9 mouse cellular contexts compared by ENCODE assay signal in the genomic region with DNA sequence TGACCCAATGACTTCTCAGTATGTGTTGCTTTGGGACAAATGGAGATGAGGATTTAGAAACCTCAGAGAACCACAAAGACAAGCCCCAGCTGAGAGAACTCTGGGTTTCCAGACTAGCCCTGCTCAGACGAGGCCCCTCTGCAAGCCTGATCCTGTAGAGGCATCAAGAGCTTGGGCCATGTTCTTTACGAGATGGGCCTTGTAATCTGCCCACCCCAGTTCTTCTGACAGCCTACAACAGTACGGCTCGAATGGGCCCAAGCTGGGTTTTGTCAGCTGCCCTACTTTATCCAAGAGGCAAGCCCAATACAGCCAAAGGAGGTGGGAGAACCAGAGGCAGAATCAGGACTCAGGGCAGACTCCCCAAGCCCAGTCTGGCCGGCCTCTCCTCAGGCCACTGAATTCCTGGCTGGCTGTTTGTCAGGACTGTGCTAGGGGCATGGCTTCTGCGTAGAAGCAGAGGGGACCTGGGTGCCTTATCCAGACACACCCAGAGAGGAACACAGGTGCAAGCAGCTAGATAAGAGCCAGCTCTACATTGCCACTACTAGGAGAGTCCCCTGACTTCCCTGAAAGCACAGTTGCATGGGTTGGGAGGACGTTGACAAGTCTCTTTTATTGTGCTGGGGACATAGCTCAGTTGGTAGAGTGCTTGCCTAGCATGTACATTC. TPM values are rescaled to one million over a fixed set of nuclear protein-coding genes. Genes with fewer than 3 reads are reported as not detected.
A peak's percentile ranks its signal among the peaks of the same experiment; 100 is the strongest.
DNase-seq lines count a peak whose midpoint lies in the region; ATAC-seq and TF ChIP-seq lines count a peak whose summit lies in the region.
"Had no signal": no experiment of that assay in that cellular context is flagged by ENCODE, and none has a peak within 500 bp of the region (broad histone marks: within the 10 kb centered on the region; RNA-seq: fewer than 3 reads in every experiment).

No protein-coding gene starts in this region.

- H3K4me3 ChIP-seq in forebrain, embryonic 10.5 days, result no peak overlapping the region; the same call in 1 of the 2 replicates
- no peak overlapping the region for H3K4me3 ChIP-seq in forebrain, embryonic 16.5 days (replicated peaks; ENCODE audit: low read length)
- peak overlapping the region; percentile 91 for H3K4me3 ChIP-seq in testis, adult 2 months (ENCODE audit: control insufficient read depth, low read depth, low read length)
- peak overlapping the region; percentile 92 for H3K4me3 ChIP-seq in liver, embryonic 16.5 days (ENCODE audit: low read depth, low read length)

- H3K4me2 ChIP-seq in forebrain, embryonic 16.5 days (ENCODE audit: low read length), result no peak overlapping the region
- H3K4me2 ChIP-seq in liver, embryonic 16.5 days (ENCODE audit: low read depth, low read length), result peak overlapping the region; percentile 84

- TF ChIP-seq POLR2A in testis, adult 2 months (IDR thresholded peaks at IDR 0.05; ENCODE audit: control insufficient read depth, low read depth, low read length), result no peak

- intact Hi-C loops in gastrocnemius, postnatal 14 days (cut with DNase I; ENCODE audit: low total_unique reads), result no loop called here

- TF ChIP-seq CTCF in testis, adult 2 months (IDR thresholded peaks at IDR 0.05; ENCODE audit: control insufficient read depth, insufficient read depth, insufficient replicate concordance, low read depth, low read length), result no peak

- H3K27ac ChIP-seq in forebrain, embryonic 10.5 days, result peak overlapping the region; percentile 97
- no peak overlapping the region for H3K27ac ChIP-seq in forebrain, embryonic 16.5 days (ENCODE audit: low read length)
- H3K27ac ChIP-seq in testis, adult 2 months (ENCODE audit: control insufficient read depth, insufficient read depth, low read depth, low read length), result no peak overlapping the region
- peak overlapping the region; percentile 97 for H3K27ac ChIP-seq in liver, embryonic 16.5 days (ENCODE audit: low read length)

- H3K36me3 ChIP-seq in forebrain, embryonic 10.5 days (replicated peaks), result peaks cover 48% of the 10 kb centered on the region
- peaks cover 4% of the 10 kb centered on the region; the same call in 1 of the 2 replicates for H3K36me3 ChIP-seq in forebrain, embryonic 16.5 days (ENCODE audit: control insufficient read depth, insufficient read depth)
- H3K36me3 ChIP-seq in testis, adult 2 months (ENCODE audit: control insufficient read depth, insufficient read depth, low read length), result no peaks in the 10 kb centered on the region
- H3K36me3 ChIP-seq in liver, embryonic 16.5 days (ENCODE audit: control insufficient read depth, insufficient read depth), result peaks cover 25% of the 10 kb centered on the region

- WGBS in forebrain, embryonic 10.5 days, result 87% methylated on average over 7 of the region's 7 CpGs
- WGBS in forebrain, embryonic 16.5 days, result 87% methylated on average over 7 of the region's 7 CpGs
- 20% methylated on average over 7 of the region's 7 CpGs for WGBS in liver, embryonic 16.5 days (ENCODE audit: insufficient replicate concordance)

- no peak for DNase-seq in forebrain, embryonic 10.5 days (ENCODE audit: extremely low spot score, low spot score)
- DNase-seq in testis, postnatal 14 days (ENCODE audit: low spot score), result no peak
- no peak for DNase-seq in gastrocnemius, postnatal 14 days
- no peak for DNase-seq in adrenal gland, postnatal 10 days
- DNase-seq in MN1 (ENCODE audit: low spot score), result no peak
- DNase-seq: right cerebral cortex, postnatal 25 days had no signal

- no peak overlapping the region for H3K9ac ChIP-seq in forebrain, embryonic 16.5 days (replicated peaks; ENCODE audit: low read depth, low read length)
- peak overlapping the region; percentile 98 for H3K9ac ChIP-seq in liver, embryonic 16.5 days (ENCODE audit: low read depth, low read length)

- H3K9me3 ChIP-seq in forebrain, embryonic 10.5 days, result no peaks in the 10 kb centered on the region
- H3K9me3 ChIP-seq in forebrain, embryonic 16.5 days (ENCODE audit: control insufficient read depth, low read length), result no peaks in the 10 kb centered on the region
- H3K9me3 ChIP-seq in liver, embryonic 16.5 days (replicated peaks; ENCODE audit: control insufficient read depth, low read length), result no peaks in the 10 kb centered on the region

- no peaks in the 10 kb centered on the region for H3K27me3 ChIP-seq in forebrain, embryonic 10.5 days (ENCODE audit: poor library complexity, severe bottlenecking)
- no peaks in the 10 kb centered on the region for H3K27me3 ChIP-seq in forebrain, embryonic 16.5 days (replicated peaks; ENCODE audit: control insufficient read depth, insufficient read depth, low read length)
- no peaks in the 10 kb centered on the region for H3K27me3 ChIP-seq in testis, adult 2 months (ENCODE audit: control insufficient read depth, insufficient read depth, low read length)
- no peaks in the 10 kb centered on the region for H3K27me3 ChIP-seq in liver, embryonic 16.5 days (ENCODE audit: control insufficient read depth, insufficient read depth, low read depth, low read length)

- H3K4me1 ChIP-seq in forebrain, embryonic 10.5 days, result peaks cover 28% of the 10 kb centered on the region
- peaks cover 12% of the 10 kb centered on the region for H3K4me1 ChIP-seq in forebrain, embryonic 16.5 days (replicated peaks; ENCODE audit: control insufficient read depth, insufficient read depth, low read length)
- peaks cover 10% of the 10 kb centered on the region for H3K4me1 ChIP-seq in testis, adult 2 months (ENCODE audit: control insufficient read depth, insufficient read depth, low read length)
- peaks cover 55% of the 10 kb centered on the region for H3K4me1 ChIP-seq in liver, embryonic 16.5 days (ENCODE audit: control insufficient read depth, low read depth, low read length)

- no peak for ATAC-seq in forebrain, embryonic 16.5 days
- ATAC-seq in liver, embryonic 16.5 days (ENCODE audit: low read depth), result peak; percentile 94

RNA-seq across cellular contexts. Expression of a gene that starts 2.7 kb away (rescaled TPM):
- polyA plus RNA-seq in forebrain, embryonic 10.5 days (2016; fragmentation: Nextera tagmentation; extraction: Ambion mirVana), result 168 and 172 TPM in 2 replicates
- 48.2 and 49.3 TPM in 2 replicates for polyA plus RNA-seq in forebrain, embryonic 16.5 days (2015; fragmentation: Nextera tagmentation; extraction: Ambion mirVana)
- 64.3 and 68.3 TPM in 2 replicates for polyA plus RNA-seq in testis, adult 2 months (2012; rRNA removed)
- 196 and 234 TPM in 2 replicates for polyA plus RNA-seq in liver, embryonic 16.5 days (2015; fragmentation: Nextera tagmentation; extraction: Ambion mirVana)
- 100 to 1,000 TPM; 214 to 234 TPM for total RNA-seq in gastrocnemius, postnatal 14 days (2021)
- 100 to 1,000 TPM; 243 to 293 TPM for total RNA-seq in adrenal gland, postnatal 10 days (2021)

RNA-seq across cellular contexts. Expression of a gene that starts 25.8 kb away (rescaled TPM):
- 55.2 and 59.3 TPM in 2 replicates for polyA plus RNA-seq in forebrain, embryonic 10.5 days (2016; fragmentation: Nextera tagmentation; extraction: Ambion mirVana)
- 30.2 and 36.6 TPM in 2 replicates for polyA plus RNA-seq in forebrain, embryonic 16.5 days (2015; fragmentation: Nextera tagmentation; extraction: Ambion mirVana)
- 9.4 and 12.2 TPM in 2 replicates for polyA plus RNA-seq in testis, adult 2 months (2012; rRNA removed)
- polyA plus RNA-seq in liver, embryonic 16.5 days (2015; fragmentation: Nextera tagmentation; extraction: Ambion mirVana), result 31.5 and 32.0 TPM in 2 replicates
- 10 to 100 TPM; 15.7 to 17.5 TPM for total RNA-seq in gastrocnemius, postnatal 14 days (2021)
- 10 to 100 TPM; 66.1 to 71.9 TPM for total RNA-seq in adrenal gland, postnatal 10 days (2021)

RNA-seq across cellular contexts. Expression of a gene that starts 25.9 kb away (rescaled TPM):
- 64.5 and 65.7 TPM in 2 replicates for polyA plus RNA-seq in forebrain, embryonic 10.5 days (2016; fragmentation: Nextera tagmentation; extraction: Ambion mirVana)
- polyA plus RNA-seq in forebrain, embryonic 16.5 days (2015; fragmentation: Nextera tagmentation; extraction: Ambion mirVana), result 22.3 and 28.6 TPM in 2 replicates
- 13.9 and 15.4 TPM in 2 replicates for polyA plus RNA-seq in testis, adult 2 months (2012; rRNA removed)
- polyA plus RNA-seq in liver, embryonic 16.5 days (2015; fragmentation: Nextera tagmentation; extraction: Ambion mirVana), result 59.6 and 64.3 TPM in 2 replicates
- total RNA-seq in gastrocnemius, postnatal 14 days (2021), result 1 to 10 TPM; 3.7 to 6.7 TPM
- 10 to 100 TPM; 16.6 to 24.3 TPM for total RNA-seq in adrenal gland, postnatal 10 days (2021)

Comparison
In these comparisons a context has a peak if more than half of its experiments do, and no peak if none do; other contexts are left out.
1. H3K27ac ChIP-seq: peak in forebrain, embryonic 10.5 days (single experiment) and liver, embryonic 16.5 days (single experiment); none in forebrain, embryonic 16.5 days (single experiment) and testis, adult 2 months (single experiment).
2. H3K4me3 ChIP-seq: peak in testis, adult 2 months (single experiment) and liver, embryonic 16.5 days (single experiment); none in forebrain, embryonic 10.5 days (single experiment) and forebrain, embryonic 16.5 days (single experiment).